Mouse (Mus musculus): ENCODE results near the gene Scgb1b30. TPM values are rescaled to one million over a fixed set of nuclear protein-coding genes. Genes with fewer than 3 reads are reported as not detected.

Scgb1b30 gene
- polyA plus RNA-seq, 1 experiment from 2014 or later, result not detected

DNA sequence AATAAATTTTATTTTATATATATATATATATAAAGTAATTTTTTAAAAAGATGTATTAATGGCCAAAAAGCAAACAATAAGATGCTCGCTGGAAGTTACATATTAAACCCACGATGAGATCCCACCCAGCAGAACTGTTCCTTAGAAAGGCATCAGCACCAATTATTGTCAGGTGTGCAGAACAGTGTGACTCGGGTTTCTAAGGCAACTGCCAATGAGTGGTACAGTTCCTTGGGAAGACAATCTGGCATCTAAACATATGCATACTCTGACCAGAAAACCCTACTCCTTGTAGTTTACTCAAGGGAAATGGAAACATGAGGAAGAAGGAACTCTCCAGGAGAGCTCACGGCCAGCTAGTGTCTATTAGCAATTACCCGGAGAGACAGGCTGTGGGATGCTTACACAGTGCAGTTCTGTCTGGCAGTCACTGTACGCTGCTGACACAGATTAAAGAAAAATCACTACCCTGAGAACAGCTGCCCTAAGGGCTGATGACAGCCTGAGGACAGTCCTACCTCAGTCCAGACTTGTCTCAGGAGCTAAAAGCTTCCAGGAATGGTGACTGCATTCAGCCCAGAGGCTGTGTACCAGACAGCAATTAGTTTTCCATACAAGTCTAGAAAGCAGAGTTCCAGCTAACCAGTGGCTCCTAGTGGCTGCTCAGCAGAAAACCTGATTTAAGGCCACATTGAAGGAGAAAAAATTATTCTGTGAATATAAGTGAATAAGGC lies 27.9 kb downstream of the Scgb1b30 start:
- 82% methylated on average over 6 of the region's 6 CpGs for WGBS

DNA sequence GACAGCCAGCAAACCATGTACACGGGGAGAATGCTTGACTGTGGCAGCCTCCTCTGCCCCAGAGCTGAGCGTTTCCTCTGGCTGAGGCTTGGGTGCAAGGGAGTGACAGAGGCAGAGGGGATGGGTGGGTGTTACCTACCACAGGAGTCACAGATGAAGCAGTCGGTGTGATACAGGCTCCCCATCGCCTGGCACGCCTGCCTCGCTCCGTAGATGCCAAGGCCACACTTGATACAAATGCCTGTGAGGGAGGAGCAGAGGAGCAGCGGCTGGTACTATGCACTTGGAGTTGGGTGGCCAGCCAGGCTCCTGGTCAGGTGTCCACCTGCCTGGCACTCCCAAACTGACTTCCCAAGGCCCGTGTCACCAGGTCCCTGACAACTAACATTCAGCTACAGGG lies 30.1 kb downstream of the Scgb1b30 start:
- TF ChIP-seq CTCF (IDR thresholded peaks at IDR 0.05; ENCODE audit: low read depth), result no peak
- Histone ChIP-seq H3K27ac (ENCODE audit: low read depth) (no peak overlapping the region), H3K9ac (no peak overlapping the region), H3K36me3 (ENCODE audit: insufficient read depth) (peaks cover 19% of the 10 kb centered on the region), H3K4me1 (ENCODE audit: insufficient read depth) (no peaks in the 10 kb centered on the region), H3K9me3 (ENCODE audit: low read depth, low read length) (0 out of 2 replicates have a peak, but pooled peaks cover 2% of the 10 kb centered on the region), H3K4me2 (no peak overlapping the region), H3K4me3 (ENCODE audit: low read depth, low read length) (no peak overlapping the region), H3K27me3 (ENCODE audit: insufficient read depth, low read length) (no peaks in the 10 kb centered on the region)
- DNase-seq (no peak), ATAC-seq (ENCODE audit: insufficient read depth) (no peak)
- WGBS, result 83% methylated on average over 9 of the region's 9 CpGs

More for the DNA sequence above, 27.9 kb downstream of the Scgb1b30 start:
- Histone ChIP-seq H3K27me3 (ENCODE audit: insufficient read depth, low read length) (no peaks in the 10 kb centered on the region), H3K4me2 (no peak overlapping the region), H3K36me3 (ENCODE audit: insufficient read depth) (peaks cover 35% of the 10 kb centered on the region), H3K9ac (no peak overlapping the region), H3K4me1 (ENCODE audit: insufficient read depth) (no peaks in the 10 kb centered on the region), H3K27ac (ENCODE audit: low read depth) (no peak overlapping the region), H3K4me3 (ENCODE audit: low read depth, low read length) (no peak overlapping the region), H3K9me3 (ENCODE audit: low read depth, low read length) (0 out of 2 replicates have a peak, but pooled peaks cover 2% of the 10 kb centered on the region)
- TF ChIP-seq CTCF (IDR thresholded peaks at IDR 0.05; ENCODE audit: low read depth), result peak; percentile 31
- DNase-seq (peak; percentile 28), ATAC-seq (ENCODE audit: insufficient read depth) (no peak)

DNA sequence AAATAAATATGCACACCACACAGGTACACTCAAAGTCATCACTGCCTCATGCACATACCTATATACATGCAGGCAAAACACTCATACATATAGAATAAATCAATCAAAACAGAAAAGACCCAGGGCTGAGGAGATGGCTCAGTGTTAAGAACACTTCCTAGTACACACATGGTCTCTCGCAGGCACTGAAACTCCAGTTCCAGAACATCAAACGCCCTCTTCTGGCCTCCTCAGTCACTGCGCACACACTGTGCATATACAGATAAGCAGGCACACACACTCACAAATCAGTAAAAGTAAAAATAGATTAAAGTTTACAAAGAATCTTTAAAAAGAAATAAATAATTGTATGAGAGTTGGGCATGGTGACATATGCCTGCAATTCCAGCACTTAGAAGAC lies 31.1 kb downstream of the Scgb1b30 start:
- H3K4me3 ChIP-seq (ENCODE audit: low read depth, low read length), result no peak overlapping the region
- no peak overlapping the region for H3K27ac ChIP-seq (ENCODE audit: low read depth)
- no peaks in the 10 kb centered on the region for H3K4me1 ChIP-seq (ENCODE audit: insufficient read depth)
- no peak overlapping the region for H3K9ac ChIP-seq
- WGBS, result 80% methylated on average over 3 of the region's 3 CpGs
- ATAC-seq (ENCODE audit: insufficient read depth) (no peak), DNase-seq (no peak)
- no peak for TF ChIP-seq CTCF (IDR thresholded peaks at IDR 0.05; ENCODE audit: low read depth)
- no peaks in the 10 kb centered on the region for H3K27me3 ChIP-seq (ENCODE audit: insufficient read depth, low read length)
- H3K4me2 ChIP-seq, result no peak overlapping the region
- H3K36me3 ChIP-seq (ENCODE audit: insufficient read depth), result peaks cover 19% of the 10 kb centered on the region
- H3K9me3 ChIP-seq (ENCODE audit: low read depth, low read length), result 0 out of 2 replicates have a peak, but pooled peaks cover 2% of the 10 kb centered on the region

DNA sequence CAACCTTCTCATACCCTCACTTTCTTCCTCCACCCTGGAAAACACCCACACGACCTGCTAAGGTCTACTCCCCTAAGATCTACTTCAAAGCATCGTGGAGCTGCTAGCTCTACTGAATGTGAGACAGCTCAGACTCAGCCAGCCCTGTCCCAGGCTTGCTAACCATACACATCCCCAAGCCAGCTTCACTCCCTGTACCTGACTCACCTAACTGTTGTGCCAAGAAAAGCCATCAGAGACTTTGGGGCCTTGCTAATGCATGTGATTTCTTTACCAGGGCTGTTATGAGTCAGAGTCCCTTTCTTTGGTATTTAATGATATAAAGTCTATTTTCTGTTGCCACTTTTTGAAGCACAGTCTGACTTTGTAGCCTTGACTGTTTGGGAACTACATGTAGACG lies 35.9 kb downstream of the Scgb1b30 start:
- H3K9me3 ChIP-seq (ENCODE audit: low read depth, low read length), result 0 out of 2 replicates have a peak, but pooled peaks cover 2% of the 10 kb centered on the region
- 49% methylated on average over 3 of the region's 3 CpGs for WGBS
- peak overlapping the region; percentile 80 for H3K4me3 ChIP-seq (ENCODE audit: low read depth, low read length)
- no peak overlapping the region for H3K27ac ChIP-seq (ENCODE audit: low read depth)
- H3K36me3 ChIP-seq (ENCODE audit: insufficient read depth), result peaks cover 4% of the 10 kb centered on the region; the same call in 1 of the 2 replicates
- peak overlapping the region; percentile 73 for H3K4me2 ChIP-seq
- H3K9ac ChIP-seq, result peak overlapping the region; percentile 21
- DNase-seq (no peak), ATAC-seq (ENCODE audit: insufficient read depth) (no peak)
- TF ChIP-seq CTCF (IDR thresholded peaks at IDR 0.05; ENCODE audit: low read depth), result no peak
- peaks cover 7% of the 10 kb centered on the region for H3K4me1 ChIP-seq (ENCODE audit: insufficient read depth)
- no peaks in the 10 kb centered on the region for H3K27me3 ChIP-seq (ENCODE audit: insufficient read depth, low read length)

DNA sequence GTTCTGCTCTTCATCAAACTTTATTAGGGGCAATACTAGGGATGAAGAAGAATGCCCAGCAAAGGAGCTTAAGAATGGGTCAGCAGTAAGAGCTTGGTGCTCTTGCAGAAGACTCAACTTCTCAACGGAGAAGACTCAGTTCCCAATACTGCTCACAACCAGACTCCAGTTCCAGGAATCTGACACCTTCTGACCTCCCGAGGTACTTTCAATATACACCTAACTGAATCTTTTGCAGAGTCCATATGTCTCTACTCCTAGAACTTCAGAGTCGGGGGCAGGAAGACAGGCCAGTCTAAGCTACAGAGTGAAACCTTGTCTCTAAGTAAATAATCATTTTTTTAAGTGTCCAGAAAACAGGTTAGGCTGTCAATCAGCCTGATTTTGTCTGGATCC lies 36.7 kb downstream of the Scgb1b30 start:
- peak; percentile 17 for DNase-seq
- H3K27me3 ChIP-seq (ENCODE audit: insufficient read depth, low read length), result no peaks in the 10 kb centered on the region
- WGBS, result 6% methylated on average over 3 of the region's 3 CpGs
- H3K9ac ChIP-seq, result peak overlapping the region; percentile 95
- ATAC-seq (ENCODE audit: insufficient read depth), result no peak
- TF ChIP-seq CTCF (IDR thresholded peaks at IDR 0.05; ENCODE audit: low read depth), result no peak
- H3K4me1 ChIP-seq (ENCODE audit: insufficient read depth), result peaks cover 7% of the 10 kb centered on the region
- H3K4me3 ChIP-seq (ENCODE audit: low read depth, low read length), result peak overlapping the region; percentile 80
- H3K27ac ChIP-seq (ENCODE audit: low read depth), result peak overlapping the region; percentile 91; the same call in 1 of the 2 replicates
- no peaks in the 10 kb centered on the region for H3K9me3 ChIP-seq (ENCODE audit: low read depth, low read length)
- H3K36me3 ChIP-seq (ENCODE audit: insufficient read depth), result peaks cover 3% of the 10 kb centered on the region; the same call in 1 of the 2 replicates
- peak overlapping the region; percentile 73 for H3K4me2 ChIP-seq

DNA sequence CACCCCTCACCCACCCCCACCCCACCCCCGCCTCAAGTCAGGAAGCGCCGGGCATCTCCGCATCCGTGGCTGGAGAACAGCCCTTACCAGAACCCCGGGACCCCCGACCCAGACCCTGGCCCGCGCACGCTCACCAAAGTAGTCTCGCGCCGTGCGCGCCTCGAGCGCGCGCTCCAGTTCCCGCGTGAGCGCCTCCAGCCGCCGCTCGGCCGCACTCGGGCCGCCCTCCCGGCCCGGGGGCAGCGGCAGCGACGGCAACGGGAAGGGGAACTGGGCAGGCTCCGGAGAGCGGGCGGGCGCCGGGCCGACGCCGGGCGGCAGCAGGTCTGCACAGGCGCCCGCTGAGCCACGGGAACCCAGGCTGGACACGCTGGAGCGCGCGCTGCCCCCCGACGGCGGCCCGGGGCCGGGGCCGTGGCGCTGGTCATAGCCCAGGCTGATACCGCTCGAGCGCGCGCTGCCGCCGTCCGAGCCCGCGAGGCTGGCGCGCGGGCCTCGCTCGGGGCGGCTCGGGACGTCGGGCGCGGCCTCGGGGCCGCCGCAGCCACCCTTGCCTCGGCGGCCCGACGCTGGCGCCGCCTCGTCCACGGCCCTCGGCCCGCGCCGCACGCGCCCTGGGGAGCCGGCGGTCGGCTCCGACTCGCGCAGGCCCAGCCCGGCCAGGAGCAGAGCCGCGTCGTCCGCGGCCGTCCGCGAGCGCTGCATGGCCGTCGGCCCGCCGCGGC lies 37.3 kb downstream of the Scgb1b30 start:
- ATAC-seq (ENCODE audit: insufficient read depth), result peak; percentile 70
- peak; percentile 72 for DNase-seq
- H3K9ac ChIP-seq, result peak overlapping the region; percentile 95
- H3K27me3 ChIP-seq (ENCODE audit: insufficient read depth, low read length), result no peaks in the 10 kb centered on the region
- H3K9me3 ChIP-seq (ENCODE audit: low read depth, low read length), result no peaks in the 10 kb centered on the region
- H3K4me1 ChIP-seq (ENCODE audit: insufficient read depth), result peaks cover 7% of the 10 kb centered on the region
- H3K36me3 ChIP-seq (ENCODE audit: insufficient read depth), result no peaks in the 10 kb centered on the region
- peak overlapping the region; percentile 73 for H3K4me2 ChIP-seq
- TF ChIP-seq CTCF (IDR thresholded peaks at IDR 0.05; ENCODE audit: low read depth), result no peak
- WGBS, result under 1% methylated on average over 112 of the region's 116 CpGs
- H3K4me3 ChIP-seq (ENCODE audit: low read depth, low read length), result peak overlapping the region; percentile 80
- H3K27ac ChIP-seq (ENCODE audit: low read depth), result peak overlapping the region; percentile 91

Data from lung, embryonic 14.5 days (tissue).